Mouse (Mus musculus) hindbrain, embryonic 15.5 days (tissue): ENCODE measurements around the gene Add2. TPM values are rescaled to one million over a fixed set of nuclear protein-coding genes. Genes with fewer than 3 reads are reported as not detected.

Experiments used
- ATAC-seq: fragments of 200-750 bp; cut with Nextera tagmentation; 2 replicates; pipeline ENCODE4 v1.8.0; 2017; ENCODE audit warnings: low read depth, moderate number of reproducible peaks, moderate TSS enrichment; ENCODE audit not compliant: low FRiP score
- H3K27ac ChIP-seq: fragments of 300-500 bp; sonication (generic); replicated peaks from 2 replicates; pipeline ENCODE4 v1.5.1; 2015; ENCODE audit warnings: mild to moderate bottlenecking, inconsistent platforms
- H3K27me3 ChIP-seq: fragments of 300-500 bp; sonication (generic); 2 replicates; pipeline ENCODE4 v1.6.1; 2015; ENCODE audit warnings: control low read depth, inconsistent platforms
- H3K36me3 ChIP-seq: fragments of 300-500 bp; sonication (generic); 2 replicates; pipeline ENCODE4 v1.6.1; 2015; ENCODE audit warnings: control low read depth, inconsistent platforms
- H3K4me1 ChIP-seq: fragments of 300-500 bp; sonication (generic); replicated peaks from 2 replicates; pipeline ENCODE4 v1.6.1; 2015; ENCODE audit warnings: control low read depth, inconsistent platforms
- H3K4me2 ChIP-seq: fragments of 300-500 bp; sonication (generic); 2 replicates; pipeline ENCODE4 v1.6.1; 2015; ENCODE audit warnings: moderate library complexity, mild to moderate bottlenecking, inconsistent platforms
- H3K4me3 ChIP-seq: fragments of 300-500 bp; sonication (generic); 2 replicates; pipeline ENCODE4 v1.5.1; 2015; ENCODE audit warnings: mild to moderate bottlenecking, inconsistent platforms
- H3K9ac ChIP-seq: fragments of 300-500 bp; sonication (generic); 2 replicates; pipeline ENCODE4 v1.6.1; 2015; ENCODE audit warnings: inconsistent platforms
- H3K9me3 ChIP-seq: fragments of 300-500 bp; sonication (generic); 2 replicates; pipeline ENCODE4 v1.6.1; 2016; ENCODE audit warnings: control low read depth, inconsistent platforms
- WGBS: fragments of 180-500 bp; shearing (Covaris S2); methylation state at CpG from one replicate; pipeline ENCODE4 v1.1.7; 2015; 5-methylcytosine and 5-hydroxymethylcytosine counted together
- polyA plus RNA-seq: library from polyadenylated mRNA; unstranded; fragments of >200 nt; fragmentation: Nextera tagmentation; extraction: Ambion mirVana; gene quantifications from 2 replicates; pipeline ENCODE4 v1.2.1, GENCODE M21; 2015

The Add2 gene
- polyA plus RNA-seq, 1 experiment from 2014 or later: 149 TPM

- Histone ChIP-seq H3K4me2 (no peak overlapping the region), H3K27me3 (no peaks in the 10 kb centered on the region), H3K27ac (no peak overlapping the region), H3K4me3 (no peak overlapping the region), H3K36me3 (peaks cover 23% of the 10 kb centered on the region), H3K4me1 (no peaks in the 10 kb centered on the region), H3K9ac (no peak overlapping the region), H3K9me3 (no peaks in the 10 kb centered on the region)
- no peak for ATAC-seq
- WGBS: 75% methylated on average over 9 of the region's 10 CpGs
Measured at GRCm38 (mm10) chr6:86094202-86094838, 65.8 kb downstream of the Add2 start.

GRCm38 (mm10) chr6:86095518-86095917 lies 67.0 kb downstream of the Add2 start:
- WGBS: 89% methylated on average over 5 of the region's 5 CpGs
- Histone ChIP-seq H3K9me3 (no peaks in the 10 kb centered on the region), H3K4me2 (no peak overlapping the region), H3K4me1 (no peaks in the 10 kb centered on the region), H3K27me3 (no peaks in the 10 kb centered on the region), H3K9ac (no peak overlapping the region), H3K4me3 (no peak overlapping the region), H3K36me3 (peaks cover 26% of the 10 kb centered on the region), H3K27ac (no peak overlapping the region)
- ATAC-seq: no peak

DNA sequence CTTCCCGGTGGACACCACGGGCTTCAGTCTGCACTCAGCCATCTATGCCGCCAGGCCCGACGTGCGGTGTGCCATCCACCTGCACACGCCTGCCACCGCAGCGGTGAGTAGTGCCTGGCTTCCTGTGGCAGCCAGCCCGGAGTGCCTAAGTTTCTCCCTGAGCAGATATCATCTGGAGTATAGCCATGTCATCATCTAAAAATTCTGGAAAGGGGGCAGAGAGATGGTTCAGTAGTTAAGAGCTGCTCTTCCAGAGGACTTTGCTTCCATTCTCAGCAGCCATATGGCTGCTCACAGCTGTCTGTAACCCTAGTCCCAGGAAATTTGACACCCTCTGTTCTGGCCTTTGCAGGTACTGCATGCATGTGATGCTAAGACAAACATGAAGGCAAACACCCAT lies 68.3 kb downstream of the Add2 start:
- peaks cover 33% of the 10 kb centered on the region; the same call in 1 of the 2 replicates for H3K36me3 ChIP-seq
- ATAC-seq: no peak
- WGBS: 89% methylated on average over 10 of the region's 10 CpGs

GRCm38 (mm10) chr6:86097155-86097554 lies 68.7 kb downstream of the Add2 start:
- Histone ChIP-seq H3K27ac (no peak overlapping the region), H3K4me1 (no peaks in the 10 kb centered on the region), H3K4me3 (no peak overlapping the region), H3K9me3 (no peaks in the 10 kb centered on the region), H3K27me3 (no peaks in the 10 kb centered on the region), H3K9ac (no peak overlapping the region), H3K4me2 (no peak overlapping the region), H3K36me3 (peaks cover 37% of the 10 kb centered on the region; the same call in 1 of the 2 replicates)
- ATAC-seq: no peak
- WGBS: 70% methylated on average over 4 of the region's 4 CpGs

More for the DNA sequence above, 68.3 kb downstream of the Add2 start:
- no peaks in the 10 kb centered on the region for H3K27me3 ChIP-seq
- no peak overlapping the region for H3K4me2 ChIP-seq
- H3K9ac ChIP-seq: no peak overlapping the region
- H3K27ac ChIP-seq: no peak overlapping the region
- no peaks in the 10 kb centered on the region for H3K4me1 ChIP-seq
- no peak overlapping the region for H3K4me3 ChIP-seq
- no peaks in the 10 kb centered on the region for H3K9me3 ChIP-seq

- no peak for ATAC-seq
- 81% methylated on average over 4 of the region's 4 CpGs for WGBS
- Histone ChIP-seq H3K9ac (no peak overlapping the region), H3K4me2 (no peak overlapping the region), H3K36me3 (peaks cover 32% of the 10 kb centered on the region), H3K27ac (no peak overlapping the region), H3K4me1 (peaks cover 10% of the 10 kb centered on the region), H3K4me3 (no peak overlapping the region), H3K9me3 (no peaks in the 10 kb centered on the region), H3K27me3 (no peaks in the 10 kb centered on the region)
Measured at GRCm38 (mm10) chr6:86099003-86099402, 70.5 kb downstream of the Add2 start.

DNA sequence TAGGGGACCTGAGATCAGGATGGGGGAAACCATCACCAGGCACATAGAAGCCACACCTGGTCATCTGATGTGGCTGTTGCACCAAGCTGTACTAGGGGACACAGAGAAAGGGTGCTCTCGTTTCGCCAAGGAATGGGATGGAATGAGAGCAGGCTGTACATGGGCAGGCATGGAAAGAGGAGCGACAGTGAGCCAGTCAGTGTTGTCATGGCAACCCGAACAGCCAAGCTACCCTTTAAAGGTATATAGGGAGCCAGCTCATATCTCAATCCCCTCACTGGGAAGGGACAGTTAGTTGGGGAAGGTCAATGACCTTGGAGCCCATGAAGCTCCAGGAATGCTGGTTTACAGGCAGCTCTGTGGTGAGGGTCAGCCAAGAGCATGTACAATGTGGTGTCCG lies 73.0 kb downstream of the Add2 start:
- Histone ChIP-seq H3K9me3 (no peaks in the 10 kb centered on the region), H3K36me3 (peaks cover 55% of the 10 kb centered on the region), H3K9ac (no peak overlapping the region), H3K4me2 (no peak overlapping the region), H3K27me3 (no peaks in the 10 kb centered on the region), H3K4me3 (no peak overlapping the region), H3K27ac (no peak overlapping the region), H3K4me1 (peaks cover 10% of the 10 kb centered on the region)
- ATAC-seq: no peak
- WGBS: 73% methylated on average over 5 of the region's 5 CpGs

DNA sequence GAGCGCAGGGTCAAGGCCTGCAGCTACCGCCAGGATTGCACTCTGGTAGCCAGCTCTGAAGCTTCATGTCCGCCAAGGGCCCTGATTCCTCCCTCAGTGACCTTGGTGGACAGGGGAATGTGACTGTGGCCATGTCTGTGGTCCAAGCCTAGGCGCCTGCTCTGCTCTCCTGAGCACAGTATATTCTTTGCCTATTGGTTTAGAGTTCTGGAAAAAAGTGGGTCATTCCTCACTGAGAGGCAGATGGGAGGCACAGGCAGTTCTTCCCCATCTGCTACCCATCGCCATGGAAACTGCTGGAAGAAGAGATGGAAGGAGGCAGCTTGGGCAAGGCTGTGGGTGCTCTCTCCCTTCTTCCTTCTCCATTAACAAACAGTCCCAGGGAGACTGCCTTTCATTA lies 74.4 kb downstream of the Add2 start:
- 76% methylated on average over 5 of the region's 5 CpGs for WGBS
- H3K4me2 ChIP-seq: no peak overlapping the region
- H3K27me3 ChIP-seq: no peaks in the 10 kb centered on the region
- no peaks in the 10 kb centered on the region for H3K9me3 ChIP-seq
- H3K4me3 ChIP-seq: no peak overlapping the region
- no peak overlapping the region for H3K9ac ChIP-seq
- H3K27ac ChIP-seq: peak overlapping the region; percentile 59
- peak; percentile 62; the same call in 1 of the 2 replicates for ATAC-seq
- H3K36me3 ChIP-seq: peaks cover 57% of the 10 kb centered on the region
- H3K4me1 ChIP-seq: peaks cover 10% of the 10 kb centered on the region

GRCm38 (mm10) chr6:86103614-86104013 lies 75.1 kb downstream of the Add2 start:
- Histone ChIP-seq H3K27me3 (no peaks in the 10 kb centered on the region), H3K4me2 (no peak overlapping the region), H3K36me3 (peaks cover 64% of the 10 kb centered on the region), H3K27ac (peak overlapping the region; percentile 20; the same call in 1 of the 2 replicates), H3K9ac (no peak overlapping the region), H3K4me3 (no peak overlapping the region), H3K4me1 (peaks cover 10% of the 10 kb centered on the region), H3K9me3 (no peaks in the 10 kb centered on the region)
- WGBS: 75% methylated on average over 4 of the region's 4 CpGs
- no peak for ATAC-seq

DNA sequence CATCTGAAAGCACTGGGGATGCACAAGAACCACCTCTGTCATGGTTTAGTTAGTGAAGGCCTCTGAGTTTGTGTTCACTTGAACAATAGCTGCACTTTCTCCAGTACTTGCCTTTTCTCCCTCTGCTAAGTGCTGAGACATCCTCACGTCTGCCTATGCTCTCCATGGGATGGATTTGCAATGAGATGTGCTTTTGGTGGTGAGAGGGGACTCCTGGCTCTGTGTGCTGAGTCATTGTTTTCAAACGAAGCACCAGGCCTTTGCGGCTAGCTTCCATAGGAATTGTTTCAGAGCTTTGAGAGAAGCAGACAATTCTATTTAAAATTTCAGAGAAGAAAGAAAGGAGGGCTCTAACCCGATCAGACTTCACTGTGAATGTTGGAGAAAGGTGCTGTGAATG lies 76.2 kb downstream of the Add2 start:
- H3K4me3 ChIP-seq: no peak overlapping the region
- no peak overlapping the region for H3K9ac ChIP-seq
- no peaks in the 10 kb centered on the region for H3K9me3 ChIP-seq
- peaks cover 66% of the 10 kb centered on the region for H3K36me3 ChIP-seq
- H3K27ac ChIP-seq: no peak overlapping the region
- peaks cover 10% of the 10 kb centered on the region for H3K4me1 ChIP-seq
- WGBS: 67% methylated on average over 4 of the region's 4 CpGs
- H3K27me3 ChIP-seq: no peaks in the 10 kb centered on the region
- ATAC-seq: no peak
- H3K4me2 ChIP-seq: no peak overlapping the region

DNA sequence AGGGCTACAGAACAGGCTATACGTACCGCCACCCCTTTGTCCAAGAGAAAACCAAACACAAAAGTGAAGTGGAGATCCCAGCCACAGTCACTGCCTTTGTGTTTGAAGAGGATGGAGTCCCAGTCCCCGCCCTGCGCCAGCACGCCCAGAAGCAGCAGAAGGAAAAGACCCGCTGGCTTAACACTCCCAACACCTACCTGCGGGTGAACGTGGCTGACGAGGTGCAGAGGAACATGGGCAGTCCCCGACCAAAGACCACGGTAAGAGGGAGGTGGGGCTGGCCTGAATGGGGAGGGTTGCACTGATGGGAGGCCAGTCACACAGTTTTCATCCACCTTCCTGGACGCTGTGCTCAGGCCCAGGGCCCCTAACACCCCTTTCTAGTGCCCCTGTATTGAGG lies 77.6 kb downstream of the Add2 start:
- Histone ChIP-seq H3K9me3 (no peaks in the 10 kb centered on the region), H3K4me3 (no peak overlapping the region), H3K4me2 (no peak overlapping the region), H3K27ac (no peak overlapping the region), H3K36me3 (peaks cover 79% of the 10 kb centered on the region), H3K9ac (no peak overlapping the region), H3K4me1 (peaks cover 10% of the 10 kb centered on the region), H3K27me3 (no peaks in the 10 kb centered on the region)
- WGBS: 87% methylated on average over 12 of the region's 12 CpGs
- ATAC-seq: no peak

DNA sequence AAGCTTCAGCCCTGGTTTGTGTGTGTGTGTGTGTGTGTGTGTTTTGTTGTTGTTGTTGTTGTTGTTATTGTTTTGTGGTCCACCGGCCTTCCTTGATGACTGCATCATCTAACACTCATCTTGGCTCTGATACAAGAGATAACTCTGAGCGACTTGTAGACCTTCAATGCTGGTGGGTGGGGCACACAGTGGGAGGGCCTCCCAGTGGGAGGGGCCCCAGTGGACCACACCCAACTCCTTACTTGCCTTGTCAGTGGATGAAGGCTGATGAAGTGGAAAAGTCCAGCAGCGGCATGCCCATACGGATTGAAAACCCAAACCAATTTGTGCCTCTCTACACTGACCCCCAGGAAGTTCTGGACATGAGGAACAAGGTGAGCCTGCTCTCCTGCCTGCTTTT lies 78.6 kb downstream of the Add2 start:
- Histone ChIP-seq H3K9ac (no peak overlapping the region), H3K27ac (no peak overlapping the region), H3K4me1 (peaks cover 10% of the 10 kb centered on the region), H3K36me3 (peaks cover 77% of the 10 kb centered on the region), H3K9me3 (no peaks in the 10 kb centered on the region), H3K4me2 (no peak overlapping the region), H3K27me3 (no peaks in the 10 kb centered on the region), H3K4me3 (no peak overlapping the region)
- no peak for ATAC-seq
- WGBS: 87% methylated on average over 4 of the region's 4 CpGs

GRCm38 (mm10) chr6:86115843-86116242 lies 87.4 kb downstream of the Add2 start:
- H3K27me3 ChIP-seq: no peaks in the 10 kb centered on the region
- WGBS: 89% methylated on average over 3 of the region's 3 CpGs
- H3K9ac ChIP-seq: no peak overlapping the region
- H3K27ac ChIP-seq: no peak overlapping the region
- peaks cover 70% of the 10 kb centered on the region for H3K36me3 ChIP-seq
- no peak overlapping the region for H3K4me3 ChIP-seq
- H3K4me2 ChIP-seq: no peak overlapping the region
- no peaks in the 10 kb centered on the region for H3K9me3 ChIP-seq
- no peaks in the 10 kb centered on the region for H3K4me1 ChIP-seq
- ATAC-seq: no peak

DNA sequence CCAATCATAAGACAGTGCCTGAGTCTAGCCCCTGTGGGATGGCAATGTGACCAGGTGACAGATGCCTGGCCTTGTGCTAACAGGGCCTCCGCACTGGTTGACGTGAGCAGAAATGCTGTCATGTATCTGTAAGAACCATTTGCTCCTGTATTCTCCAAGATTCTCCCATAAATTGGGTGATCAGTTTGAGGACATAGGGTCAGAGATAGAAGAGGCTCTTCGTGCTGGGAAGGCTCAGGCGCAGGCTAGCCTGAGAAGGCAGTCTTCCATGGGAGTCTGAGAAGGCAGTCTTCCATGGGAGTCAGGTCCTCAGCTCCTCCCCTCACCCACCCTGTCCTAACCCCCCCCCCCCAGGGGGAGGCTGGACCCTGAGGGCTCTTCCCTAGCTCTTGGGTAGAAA lies 94.6 kb downstream of the Add2 start:
- no peaks in the 10 kb centered on the region for H3K27me3 ChIP-seq
- no peak overlapping the region for H3K27ac ChIP-seq
- H3K9ac ChIP-seq: no peak overlapping the region
- WGBS: 93% methylated on average over 4 of the region's 4 CpGs
- no peak overlapping the region for H3K4me2 ChIP-seq
- peaks cover 33% of the 10 kb centered on the region for H3K36me3 ChIP-seq
- H3K9me3 ChIP-seq: no peaks in the 10 kb centered on the region
- H3K4me3 ChIP-seq: no peak overlapping the region
- ATAC-seq: no peak
- 0 out of 2 replicates have a peak, but pooled peaks cover 2% of the 10 kb centered on the region for H3K4me1 ChIP-seq
